ENCODE assay signal across 21 mouse cellular contexts in genomic region chr13:5657556-5657955, GRCm38 (mm10).
DNase-seq lines count a peak whose midpoint lies in the region; ATAC-seq and TF ChIP-seq lines count a peak whose summit lies in the region.
"Had no signal": no experiment of that assay in that cellular context is flagged by ENCODE, and none has a peak within 500 bp of the region (broad histone marks: within the 10 kb centered on the region; RNA-seq: fewer than 3 reads in every experiment).

No protein-coding gene starts in this region.

- intact Hi-C loops in heart, postnatal 25 days (cut with DNase I): no loop called here

- H3K9me3 ChIP-seq in forebrain, embryonic 15.5 days: no peaks in the 10 kb centered on the region
- H3K9me3 ChIP-seq: embryonic facial prominence, embryonic 15.5 days; forebrain, embryonic 10.5 days had no signal

- no peak for TF ChIP-seq POLR2A in brain, embryonic 14.5 days (IDR thresholded peaks at IDR 0.05; ENCODE audit: borderline replicate concordance, extremely low read depth, insufficient read depth, insufficient read length, poor library complexity, severe bottlenecking)

- 42% methylated on average over 5 of the region's 5 CpGs for whole genome bisulfite sequencing in forebrain, embryonic 15.5 days

- H3K4me1 ChIP-seq in forebrain, embryonic 15.5 days: no peaks in the 10 kb centered on the region
- H3K4me1 ChIP-seq: embryonic facial prominence, embryonic 15.5 days; heart, embryonic 12.5 days had no signal

- no peak for ATAC-seq in forebrain, embryonic 15.5 days (replicated peaks)
- ATAC-seq: forebrain, embryonic 14.5 days; hindbrain, embryonic 16.5 days; inflammation-experienced regulatory T-cells, adult 6 months had no signal

- H3K27me3 ChIP-seq in forebrain, embryonic 15.5 days: no peaks in the 10 kb centered on the region
- H3K27me3 ChIP-seq: CH12.LX; embryonic facial prominence, embryonic 15.5 days; heart, embryonic 12.5 days had no signal

- H3K4me3 ChIP-seq in forebrain, embryonic 15.5 days: no peak overlapping the region
- H3K4me3 ChIP-seq: embryonic facial prominence, embryonic 15.5 days; erythroblast, embryonic 14.5 days; forebrain, embryonic 10.5 days; heart, embryonic 12.5 days had no signal

- no peak overlapping the region for H3K4me2 ChIP-seq in forebrain, embryonic 15.5 days (replicated peaks)
- H3K4me2 ChIP-seq: embryonic facial prominence, embryonic 15.5 days; heart, embryonic 12.5 days had no signal

- no peak overlapping the region for H3K27ac ChIP-seq in forebrain, embryonic 15.5 days (replicated peaks)
- H3K27ac ChIP-seq: embryonic facial prominence, embryonic 15.5 days; forebrain, embryonic 10.5 days had no signal

- no peak overlapping the region for H3K9ac ChIP-seq in forebrain, embryonic 15.5 days (replicated peaks)
- H3K9ac ChIP-seq: embryonic facial prominence, embryonic 15.5 days; heart, embryonic 12.5 days had no signal

- peak; percentile 61 for DNase-seq in heart, adult 11 months
- DNase-seq in heart, postnatal 25 days (ENCODE audit: low spot score): no peak
- DNase-seq in right cerebral cortex, adult 18-20 months: peak; percentile 2
- DNase-seq in right cerebral cortex, adult 2 months (ENCODE audit: low spot score in 2 of 2): no peak
- DNase-seq in brain, embryonic 14.5 days (ENCODE audit: low read depth): peak; percentile 19
- no peak for DNase-seq in frontal cortex, postnatal 25 days (ENCODE audit: low spot score in 2 of 2)
- DNase-seq: adrenal gland, postnatal 10 days; cerebellum, adult 18-20 months; cerebellum, adult 9-11 months; cerebellum, postnatal 36 days; gastrocnemius, postnatal 14 days; heart, postnatal 36 days had no signal

- TF ChIP-seq CTCF in brain, embryonic 14.5 days (IDR thresholded peaks at IDR 0.05; ENCODE audit: borderline replicate concordance, extremely low read depth, insufficient read depth, insufficient read length): no peak

- no peaks in the 10 kb centered on the region for H3K36me3 ChIP-seq in forebrain, embryonic 15.5 days
- H3K36me3 ChIP-seq: embryonic facial prominence, embryonic 15.5 days; forebrain, embryonic 10.5 days; heart, embryonic 12.5 days had no signal

Comparison
In these comparisons a context has a peak if more than half of its experiments do, and no peak if none do; other contexts are left out.
1. DNase-seq: peak in heart, adult 11 months (single experiment), right cerebral cortex, adult 18-20 months (single experiment) and brain, embryonic 14.5 days (single experiment); none in heart, postnatal 25 days (single experiment), right cerebral cortex, adult 2 months (0 of 2) and frontal cortex, postnatal 25 days (0 of 2).